Mouse (Mus musculus): ENCODE measurements around the gene Anapc7. TPM values are rescaled to one million over a fixed set of nuclear protein-coding genes. Genes with fewer than 3 reads are reported as not detected.
A peak's percentile ranks its signal among the peaks of the same experiment; 100 is the strongest.

Anapc7 gene
- total RNA-seq (2021) = 43.6 and 46.0 TPM in 2 replicates
- long read RNA-seq, transcript Anapc7-201 (11 exons, 2,751 nt) = major isoform, 72 of 89 reads
- long read RNA-seq, partial matches to known transcripts = 7 of 89 reads
- long read RNA-seq, other reads (novel, unspliced or antisense) = 7 of 89 reads

DNA sequence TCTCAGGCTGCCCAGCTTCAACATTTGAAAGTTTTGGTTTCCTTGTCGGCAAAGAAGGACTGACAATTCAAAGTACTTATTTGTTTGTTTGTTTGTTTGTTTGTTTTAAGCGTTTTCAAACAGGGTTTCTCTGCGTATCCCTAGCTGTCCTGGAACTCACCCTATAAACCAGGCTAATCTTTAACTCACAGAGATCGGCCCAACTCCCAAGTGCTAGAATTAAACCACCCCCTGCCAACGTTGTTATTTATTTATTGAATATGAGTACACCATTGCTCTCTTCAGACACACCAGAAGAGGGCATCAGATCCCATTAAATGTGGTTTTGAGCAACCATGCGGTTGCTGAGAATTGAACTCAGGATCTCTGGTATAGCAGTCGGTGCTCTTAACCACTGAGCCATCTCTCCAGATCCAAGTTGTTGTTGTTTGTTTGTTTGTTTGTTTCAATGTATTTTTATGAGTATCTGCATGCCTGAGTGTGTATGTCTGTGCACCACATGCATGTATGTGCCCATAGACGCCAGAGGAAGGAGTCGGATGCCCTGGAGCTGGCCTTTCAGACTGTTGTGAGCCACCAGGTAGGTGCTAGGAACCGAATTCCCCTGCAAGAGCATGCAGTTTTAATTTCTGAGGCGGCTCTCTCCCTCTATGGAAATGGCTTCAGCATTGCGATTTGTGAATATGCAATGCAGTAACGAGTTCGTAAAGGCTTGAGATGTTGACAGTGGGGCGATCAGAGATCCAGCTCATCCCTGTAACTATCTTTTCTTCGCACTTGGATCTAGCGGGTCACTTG is at the start of gene Anapc7:
Anapc7 (plus strand) TSS at position 423 of the 798 bp plus-strand sequence.
- no peak for DNase-seq

DNA sequence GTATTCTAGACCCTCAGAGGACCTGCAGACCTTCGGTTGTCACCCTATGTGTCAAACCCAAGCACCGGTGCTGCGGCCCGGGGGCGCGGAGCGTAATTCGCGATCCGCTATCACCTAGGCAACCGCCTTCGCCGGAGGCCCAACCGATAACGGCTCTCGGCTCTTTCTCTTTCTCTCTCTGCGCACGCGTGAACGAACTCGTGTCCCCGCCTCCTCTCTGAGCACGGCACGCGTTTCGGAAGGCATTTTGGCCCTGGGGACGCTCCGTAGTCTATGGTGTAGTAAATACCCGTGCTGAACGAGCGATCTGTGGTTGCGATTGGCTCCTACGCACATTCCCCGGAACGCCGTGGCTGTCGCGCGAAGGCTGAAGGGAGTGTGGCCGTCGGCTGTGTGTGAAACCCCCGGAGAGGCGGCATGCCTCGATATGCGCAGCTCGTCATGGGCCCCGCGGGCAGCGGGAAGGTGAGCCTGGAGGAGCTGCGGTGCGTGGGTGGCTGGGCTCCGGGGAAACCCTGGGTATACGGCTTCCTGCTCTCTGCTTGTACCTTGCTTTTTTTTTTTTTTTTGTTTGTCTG is 49.2 kb upstream of the Anapc7 start, which contains the start of gene Fam216a:
Fam216a (minus strand) TSS at position 173 of the 578 bp plus-strand sequence.
- peak; percentile 99 for DNase-seq

DNA sequence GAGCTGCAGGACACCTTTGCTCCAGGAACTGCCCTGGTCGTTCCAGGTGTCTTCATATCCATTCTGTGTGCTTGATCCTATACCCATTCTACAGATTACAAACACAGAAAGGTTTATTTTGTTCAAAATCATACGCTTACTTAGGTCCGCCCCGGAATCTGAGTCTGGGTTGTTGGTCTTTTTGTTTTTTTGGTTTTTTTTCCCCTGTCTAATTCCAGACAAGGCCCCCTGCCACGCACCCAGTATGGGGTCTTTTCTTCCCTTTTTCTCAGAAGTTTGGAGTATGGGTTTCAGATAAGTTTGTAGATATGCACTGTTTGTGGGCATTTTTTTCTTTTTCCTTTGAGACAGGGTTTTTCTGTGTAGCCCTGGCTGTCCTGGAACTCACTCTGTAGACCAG is 48.6 kb upstream of the Anapc7 start:
- DNase-seq = no peak

DNA sequence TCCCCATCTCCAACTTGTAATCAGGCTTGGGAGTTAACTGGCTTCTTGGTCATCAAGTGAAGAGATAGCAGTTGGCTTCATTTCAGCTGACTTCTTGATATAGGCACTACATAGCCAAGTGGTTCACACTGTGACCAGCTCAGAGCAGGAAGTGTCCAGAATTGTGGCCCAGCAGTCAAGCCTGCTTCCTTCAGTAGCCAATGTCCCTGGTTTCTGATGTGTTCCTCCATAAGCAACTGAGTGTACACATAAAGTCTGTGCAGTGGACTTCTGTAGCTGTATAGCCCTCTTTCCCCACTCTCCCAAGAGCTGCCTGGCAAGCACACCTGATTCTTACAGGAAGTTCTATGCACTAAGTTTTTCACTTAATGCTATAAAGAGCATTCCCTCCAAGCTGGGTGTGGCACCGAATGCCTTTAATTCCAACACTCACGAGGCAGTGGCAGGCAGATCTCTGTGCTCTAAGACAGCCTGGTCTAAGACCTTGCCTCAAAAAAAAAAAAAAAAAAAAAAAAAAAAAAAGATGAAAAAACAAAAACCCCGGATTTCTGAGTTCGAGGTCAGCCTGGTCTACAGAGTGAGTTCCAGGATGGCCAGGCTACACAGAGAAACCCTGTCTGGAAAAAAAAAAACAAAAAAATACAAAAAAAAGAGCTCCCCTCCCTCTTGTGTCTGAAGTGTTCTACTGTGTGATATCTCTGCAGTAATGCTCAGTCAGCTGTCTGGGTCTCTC is 44.2 kb upstream of the Anapc7 start:
- DNase-seq = no peak

DNA sequence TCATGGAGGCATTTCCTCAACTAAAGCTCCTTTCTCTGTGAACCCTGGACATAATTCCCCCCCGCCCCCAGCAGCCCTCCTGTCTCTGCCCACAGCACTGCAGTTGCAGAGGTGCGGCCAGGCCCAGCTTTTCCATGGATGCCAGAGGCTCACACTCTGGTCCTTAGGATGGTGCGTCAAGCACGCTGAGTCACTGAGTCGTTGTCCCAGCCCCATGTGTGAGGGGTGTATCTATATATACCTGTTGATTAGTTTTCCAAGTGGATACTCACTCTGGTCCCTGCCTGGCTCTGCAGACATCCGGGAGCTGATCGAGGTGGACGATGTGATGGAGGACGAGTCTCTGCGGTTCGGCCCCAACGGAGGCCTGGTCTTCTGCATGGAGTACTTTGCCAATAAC is 43.3 kb upstream of the Anapc7 start:
- no peak for DNase-seq

DNA sequence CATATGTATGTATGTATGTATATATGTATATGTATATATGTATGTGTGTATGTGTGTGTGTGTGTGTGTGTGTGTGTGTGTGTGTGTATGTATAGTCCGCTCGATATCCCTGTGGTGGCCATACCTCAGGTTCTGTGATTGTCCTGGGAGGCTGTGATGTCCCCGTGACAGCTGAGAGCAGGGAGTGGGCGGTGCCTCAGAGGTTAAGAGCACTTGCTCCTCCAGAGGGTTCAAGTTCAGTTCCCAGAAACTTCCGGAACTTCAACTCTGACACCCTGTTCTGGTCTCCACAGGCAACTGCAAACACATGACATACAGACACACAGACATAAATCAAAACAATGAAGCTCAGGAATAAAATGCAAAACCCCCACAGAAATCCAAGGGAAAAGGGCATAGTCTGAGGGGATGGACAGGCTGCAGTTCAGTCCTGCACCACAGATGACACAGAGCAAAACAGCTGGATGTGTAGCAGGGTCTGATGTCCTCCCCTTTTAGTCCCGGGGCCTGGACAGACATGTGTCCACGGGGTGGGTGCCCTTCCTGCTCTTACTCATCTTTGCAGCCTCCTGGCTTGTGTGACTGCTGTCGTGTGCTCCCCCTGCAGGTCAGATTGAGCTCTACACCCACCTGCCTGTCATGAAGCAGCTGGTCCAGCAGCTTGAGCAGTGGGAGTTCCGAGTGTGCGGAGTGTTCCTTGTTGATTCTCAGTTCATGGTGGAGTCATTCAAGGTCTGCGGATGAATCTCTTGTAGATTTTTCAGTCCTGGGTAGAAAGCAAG is 41.9 kb upstream of the Anapc7 start:
- DNase-seq = peak; percentile 65

DNA sequence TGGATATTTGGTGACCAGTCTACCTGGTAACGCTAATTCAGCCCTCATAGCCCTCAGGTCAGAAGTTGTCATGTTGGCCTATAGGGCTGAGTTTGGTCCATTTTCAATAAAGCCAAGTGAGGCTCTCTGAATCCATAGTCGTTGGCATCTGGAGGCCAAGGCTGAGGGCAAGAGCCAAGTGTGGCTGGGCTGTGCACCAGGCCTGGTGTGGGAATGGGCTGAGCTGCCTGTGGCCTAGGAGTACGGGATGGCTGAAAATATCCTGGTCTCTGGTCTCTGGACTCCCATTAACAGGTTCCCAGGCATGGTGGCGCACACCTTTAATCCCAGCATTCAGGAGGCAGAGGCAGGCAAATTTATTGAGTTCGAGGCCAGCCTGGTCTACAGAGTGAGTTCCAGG is 31.5 kb upstream of the Anapc7 start:
- no peak for DNase-seq

DNA sequence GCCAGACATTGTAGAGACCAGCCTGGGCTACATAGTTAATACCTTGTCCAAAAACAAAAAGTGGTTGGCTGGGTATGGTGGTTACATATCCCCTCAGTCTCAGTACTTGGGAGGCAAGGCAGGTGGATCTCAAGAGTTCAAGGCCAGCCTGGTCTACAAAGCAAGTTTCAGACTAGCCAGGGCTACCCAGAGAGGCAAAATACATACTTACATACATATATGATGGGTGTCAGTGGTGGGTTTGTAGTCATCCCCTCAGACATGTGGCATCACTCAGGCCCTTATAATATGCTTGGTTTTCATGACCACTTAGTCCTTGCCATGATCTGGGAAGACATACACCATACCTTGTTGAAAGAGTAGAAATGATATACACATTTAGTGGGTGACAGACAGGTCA is 30.8 kb upstream of the Anapc7 start:
- no peak for DNase-seq

DNA sequence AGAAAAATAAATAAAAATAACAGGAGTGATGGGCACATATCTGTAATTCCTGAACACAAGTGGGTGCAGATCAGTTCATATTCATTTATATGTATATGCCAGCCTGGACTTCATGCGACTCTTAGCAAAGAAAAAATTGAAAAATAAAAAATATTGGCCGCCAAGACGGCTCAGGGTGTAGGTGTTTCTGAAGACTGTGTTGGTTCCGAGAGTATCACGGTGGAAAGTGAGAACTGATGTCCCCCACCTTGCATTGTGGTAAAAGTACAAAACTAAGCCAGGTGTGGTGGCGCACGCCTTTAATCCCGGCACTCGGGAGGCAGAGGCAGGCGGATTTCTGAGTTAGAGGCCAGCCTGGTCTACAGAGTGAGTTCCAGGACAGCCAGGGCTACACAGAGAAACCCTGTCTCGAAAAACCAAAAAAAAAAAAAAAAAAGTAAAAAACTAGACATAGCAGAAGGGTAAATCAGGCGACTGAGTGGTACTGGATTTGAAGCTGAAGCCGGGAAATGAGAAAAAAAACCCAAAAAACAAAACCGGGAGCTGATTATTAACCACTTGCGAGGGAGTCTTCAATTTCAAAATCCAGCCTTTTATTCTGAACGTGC is 30.2 kb upstream of the Anapc7 start:
- no peak for DNase-seq

DNA sequence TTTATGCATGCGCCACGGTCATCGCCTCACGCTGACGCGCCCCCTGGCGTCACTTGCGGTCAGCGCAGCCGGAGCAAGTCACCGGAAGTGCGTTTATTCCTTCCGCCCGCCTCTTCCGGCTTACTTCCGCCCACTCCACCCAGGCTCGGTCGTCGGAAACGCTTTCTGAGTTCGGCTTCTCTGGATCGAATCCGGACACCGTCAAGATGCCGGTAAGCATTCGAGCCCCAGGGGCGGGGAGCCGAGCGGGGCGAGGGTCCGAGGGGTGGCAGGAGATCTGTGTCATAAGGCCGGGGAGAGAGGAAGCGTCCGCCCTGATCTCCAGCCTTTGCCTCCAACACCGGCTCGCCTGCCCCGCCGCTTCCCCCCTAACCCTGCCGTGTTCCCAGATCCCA is 29.7 kb upstream of the Anapc7 start, which contains the start of gene Arpc3:
Arpc3 (plus strand) TSS at position 93 of the 395 bp plus-strand sequence.
- peak; percentile 92 for DNase-seq

DNA sequence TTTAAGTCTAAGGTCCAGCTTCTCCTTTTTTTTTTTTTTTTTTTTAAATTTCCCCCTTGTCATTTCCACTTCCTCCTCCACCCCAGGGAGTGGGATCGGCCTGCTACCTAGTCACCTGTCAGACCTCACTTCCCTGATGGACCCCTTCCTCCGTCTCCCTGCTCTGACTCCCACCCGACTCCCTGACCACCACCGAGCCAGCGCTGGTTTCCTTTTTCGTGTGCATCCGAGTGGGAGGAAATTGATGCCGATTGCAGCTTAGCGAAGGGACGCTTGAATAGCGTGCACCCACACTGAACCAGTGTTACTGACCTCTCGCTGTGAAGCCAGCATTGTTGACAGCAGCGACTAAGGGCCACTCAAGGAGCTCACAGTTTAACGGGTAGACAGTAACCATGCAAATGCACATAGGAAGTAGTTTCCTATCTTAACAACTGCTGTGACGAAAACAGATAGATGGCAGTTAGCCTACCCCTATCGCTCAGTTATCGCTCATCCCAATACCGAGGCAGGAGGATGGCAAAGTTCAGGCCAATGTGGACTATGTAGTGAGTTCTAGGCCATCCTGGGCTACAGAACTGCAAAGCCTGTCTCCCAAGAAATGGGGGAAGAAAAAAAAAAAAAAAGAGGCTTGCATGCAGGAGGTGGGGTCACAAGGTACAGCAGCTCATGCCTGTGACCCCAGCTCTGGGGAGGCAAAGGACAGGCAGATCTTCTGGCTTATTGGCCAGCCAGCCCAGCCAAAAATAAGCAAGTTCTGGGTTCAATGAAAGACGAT is 29.1 kb upstream of the Anapc7 start:
- DNase-seq = no peak

DNA sequence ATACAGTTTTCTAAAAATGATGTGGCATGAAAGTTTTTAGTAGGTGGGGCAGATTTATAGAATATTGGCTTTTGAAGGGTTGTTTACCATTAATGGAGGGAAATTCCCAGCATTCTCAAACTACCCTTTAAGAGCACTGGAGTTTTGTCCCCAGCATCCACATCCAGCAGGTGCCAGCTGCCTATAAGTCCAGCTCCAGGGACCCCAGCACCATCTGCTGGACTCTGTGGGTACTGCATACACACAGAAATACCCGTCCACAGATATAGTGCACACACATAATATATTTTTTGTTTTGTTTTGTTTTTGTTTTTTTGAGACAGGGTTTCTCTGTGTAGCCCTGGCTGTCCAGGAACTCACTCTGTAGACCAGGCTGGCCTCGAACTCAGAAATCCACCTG is 27.6 kb upstream of the Anapc7 start:
- DNase-seq = peak; percentile 75

DNA sequence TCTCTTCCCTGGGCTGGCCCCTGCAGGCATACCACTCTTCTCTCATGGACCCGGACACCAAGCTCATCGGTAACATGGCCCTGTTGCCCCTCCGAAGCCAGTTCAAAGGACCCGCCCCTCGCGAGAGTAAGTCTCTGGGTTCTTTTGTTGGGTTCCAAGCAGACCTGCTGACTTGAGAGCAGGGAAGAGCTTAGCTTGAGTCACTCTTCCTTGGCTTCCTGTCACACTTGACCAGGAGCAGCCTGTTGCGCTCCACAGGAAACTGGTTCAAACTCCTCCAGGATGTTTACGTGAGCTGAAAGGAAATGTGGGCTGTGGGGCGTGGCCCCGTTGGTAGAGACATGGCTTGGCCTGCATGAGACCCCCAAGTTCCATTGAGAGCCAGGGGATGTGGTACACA is 24.7 kb upstream of the Anapc7 start:
- DNase-seq = peak; percentile 38

DNA sequence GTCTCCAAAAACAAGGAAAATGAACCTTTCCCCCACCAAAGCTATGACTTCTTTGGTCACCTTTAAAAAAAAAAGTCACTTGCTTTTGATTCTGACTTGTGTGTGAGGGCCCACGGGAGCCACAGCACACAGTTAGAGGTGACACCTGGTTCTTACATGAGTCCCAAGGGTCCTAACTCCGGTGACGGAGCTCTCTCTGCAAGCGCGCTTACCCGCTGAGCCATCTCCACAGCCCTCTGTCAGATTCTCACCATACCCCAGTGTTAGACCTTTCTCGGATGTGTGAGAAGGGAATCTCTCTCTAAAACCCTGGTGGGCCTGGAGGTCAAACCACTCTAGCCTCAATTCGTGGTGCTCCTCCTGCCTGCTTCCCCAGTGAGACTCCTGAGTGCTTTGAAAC is 24.0 kb upstream of the Anapc7 start:
- DNase-seq = no peak

DNA sequence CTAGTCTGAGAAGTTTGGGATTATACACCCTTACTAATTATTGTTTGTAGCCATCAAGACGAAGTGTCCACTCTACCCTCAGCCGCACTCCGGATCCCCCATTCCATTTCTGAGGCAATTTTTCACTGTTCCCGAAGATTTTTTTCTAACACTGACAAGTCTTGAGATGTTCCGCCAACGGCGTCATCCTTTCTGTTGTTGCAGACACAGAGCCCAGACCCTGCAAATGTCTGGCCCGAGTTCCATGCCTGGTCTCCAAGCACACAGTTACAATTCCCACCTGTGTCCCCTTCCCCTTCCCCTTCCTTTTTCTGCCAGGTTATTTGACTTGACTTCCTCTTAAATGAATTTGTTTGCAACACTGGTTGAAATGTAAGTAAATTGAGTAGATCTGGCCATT is 21.6 kb upstream of the Anapc7 start:
- no peak for DNase-seq

DNA sequence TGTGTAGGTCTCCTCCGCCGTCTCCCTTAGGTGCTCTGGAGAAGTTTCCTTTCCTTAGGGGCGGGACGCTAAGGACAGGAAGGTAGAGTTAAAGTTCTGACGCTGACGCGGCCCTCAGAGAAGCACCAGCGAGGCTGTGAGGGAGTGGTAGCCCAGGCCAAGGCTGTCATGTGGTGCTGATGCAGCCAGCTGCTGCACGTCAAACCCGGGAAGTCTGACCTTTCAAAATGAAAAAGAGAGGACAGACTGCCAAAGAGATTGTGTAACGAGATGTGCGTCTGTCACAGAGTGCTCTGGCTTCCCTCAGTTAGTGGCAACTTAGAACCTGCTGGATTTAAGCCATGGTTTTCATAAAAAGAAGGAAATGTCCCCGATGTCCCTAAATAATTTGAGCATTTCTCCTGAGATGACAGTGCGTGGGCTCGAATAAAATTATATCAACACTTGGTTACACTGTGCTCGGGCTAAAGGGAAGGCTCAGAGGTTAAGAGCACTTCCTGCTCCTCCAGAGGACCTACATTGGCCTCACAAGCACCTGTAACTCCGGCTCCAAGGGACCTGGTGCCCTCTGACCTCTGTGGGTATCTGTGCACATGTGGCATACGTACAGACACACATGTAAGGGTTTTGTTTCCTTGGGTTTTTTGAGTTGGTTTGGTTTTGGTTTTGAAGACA is 20.7 kb upstream of the Anapc7 start:
- DNase-seq = peak; percentile 74

DNA sequence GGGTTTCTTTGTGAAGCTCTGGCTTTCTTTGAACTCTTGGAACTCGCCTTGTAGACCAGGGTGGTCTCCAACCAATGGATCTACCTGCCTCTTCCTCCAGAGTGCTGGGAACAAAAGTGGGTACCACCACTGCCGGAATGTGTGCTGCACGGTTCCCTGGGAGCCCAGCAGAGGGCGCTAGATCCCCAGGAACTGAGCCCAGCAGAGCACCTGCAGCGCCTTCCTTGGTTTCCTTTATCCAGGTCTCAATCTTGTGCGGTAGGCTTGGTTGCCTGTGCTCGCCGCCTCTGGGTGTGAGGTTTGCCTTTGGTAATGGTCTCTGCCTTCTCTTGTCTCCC is 20.2 kb upstream of the Anapc7 start:
- peak; percentile 81 for DNase-seq

DNA sequence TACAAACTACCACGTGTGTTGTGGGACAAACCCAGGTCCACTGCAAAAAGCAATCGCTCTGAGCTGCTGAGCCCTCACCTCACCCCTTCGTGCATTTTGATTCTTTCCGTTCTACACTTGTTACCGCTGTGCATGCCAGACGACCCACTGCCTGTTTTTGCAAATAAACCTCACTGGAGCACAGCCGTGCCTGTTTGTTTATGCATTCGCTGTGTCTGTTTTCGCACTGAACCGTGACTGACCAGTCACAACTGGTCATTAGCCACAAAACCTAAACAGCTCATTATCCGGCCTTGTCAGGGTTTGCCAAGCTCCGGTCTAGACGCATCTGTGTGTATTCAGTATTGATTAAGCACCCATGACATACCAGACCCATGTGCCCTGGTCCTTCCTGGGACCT is 19.3 kb upstream of the Anapc7 start:
- DNase-seq = no peak

DNA sequence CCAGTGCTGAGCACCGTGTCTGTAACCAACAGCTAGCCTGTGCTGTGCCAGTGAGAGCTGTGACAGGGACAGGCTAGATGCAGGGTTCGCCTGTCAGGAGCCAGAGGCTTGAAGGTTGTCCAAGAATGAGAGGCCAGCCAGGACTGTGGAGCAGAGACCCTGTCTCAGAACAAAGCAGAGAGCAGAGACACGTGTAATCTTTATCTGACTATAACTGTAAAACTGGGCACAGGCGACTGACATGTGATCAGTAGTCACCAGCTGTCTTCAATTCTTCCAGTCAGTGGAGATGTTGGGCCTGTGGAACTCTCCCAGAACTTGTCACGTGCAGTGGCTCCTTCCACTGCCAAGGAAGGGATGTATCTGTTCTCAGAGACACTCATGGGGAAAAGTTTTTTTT is 18.7 kb upstream of the Anapc7 start:
- DNase-seq = no peak

DNA sequence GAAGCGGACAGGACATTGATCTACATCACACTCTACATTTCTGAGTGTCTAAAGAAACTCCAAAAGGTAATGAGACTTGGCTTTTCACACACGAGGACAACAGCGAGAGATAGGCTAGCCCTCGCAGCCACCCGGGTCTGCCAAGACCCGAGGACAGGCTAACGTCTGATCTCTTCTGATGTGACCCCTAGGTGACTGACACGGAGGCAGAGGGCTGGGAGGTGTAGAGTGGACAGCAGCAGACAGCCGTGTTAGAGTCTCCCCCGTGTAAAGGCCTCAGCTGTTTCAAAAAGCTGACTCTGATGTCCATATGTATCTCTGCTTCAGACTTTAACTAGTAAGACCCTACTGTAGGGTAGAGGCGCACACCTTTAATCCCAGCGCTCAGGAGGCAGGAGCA is 18.1 kb upstream of the Anapc7 start:
- no peak for DNase-seq

All from adrenal gland, postnatal 25 days (tissue).